Mouse (Mus musculus) CD4-positive, CD25-positive, alpha-beta regulatory T cell, adult 2 months (primary cell): ENCODE measurements at regions not wholly inside any gene's neighbourhood (a gene's known extent, or its start where the extent isn't known, plus 50 kb on each side); places are given as distances from the start of the nearest gene placed in this dataset.

Experiments
- DNase-seq: peaks from one replicate; pipeline ENCODE4 v3.0.0-alpha.2; 2012; ENCODE audit warnings: low read depth, low spot score

DNA sequence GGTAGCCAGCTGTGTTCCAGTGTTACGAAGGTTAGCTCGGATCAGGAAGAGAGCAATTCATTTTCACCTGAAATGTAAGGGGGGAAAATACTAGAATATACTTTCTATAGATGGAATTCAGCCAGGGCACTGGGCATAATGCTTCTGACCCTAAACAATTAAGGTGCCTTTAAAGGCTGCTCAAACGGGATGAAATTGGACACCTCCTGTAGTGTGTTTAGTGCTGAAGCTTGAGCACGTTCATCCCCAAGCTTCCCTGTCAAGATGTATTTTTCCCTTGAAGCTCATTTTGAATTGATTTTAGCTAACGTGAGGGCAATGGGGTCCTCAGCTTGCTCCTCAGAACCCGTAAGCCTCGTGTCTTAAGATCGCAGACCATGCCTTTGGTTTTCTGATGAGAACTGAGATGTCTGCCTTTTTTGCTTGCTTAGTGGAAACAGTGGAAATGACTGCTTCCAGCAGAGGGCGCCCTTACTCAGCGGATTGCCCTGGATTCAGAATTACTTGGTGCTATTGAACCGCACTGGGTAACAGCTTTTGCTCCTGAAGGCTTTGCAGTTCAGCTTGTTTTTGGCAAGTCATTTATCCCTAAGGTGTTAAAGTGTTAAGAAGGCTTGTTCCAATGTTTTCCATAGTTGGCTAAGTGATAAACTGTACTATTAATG is 74.6 kb upstream of the Fermt1 start:
- peak; percentile 52 for DNase-seq

DNA sequence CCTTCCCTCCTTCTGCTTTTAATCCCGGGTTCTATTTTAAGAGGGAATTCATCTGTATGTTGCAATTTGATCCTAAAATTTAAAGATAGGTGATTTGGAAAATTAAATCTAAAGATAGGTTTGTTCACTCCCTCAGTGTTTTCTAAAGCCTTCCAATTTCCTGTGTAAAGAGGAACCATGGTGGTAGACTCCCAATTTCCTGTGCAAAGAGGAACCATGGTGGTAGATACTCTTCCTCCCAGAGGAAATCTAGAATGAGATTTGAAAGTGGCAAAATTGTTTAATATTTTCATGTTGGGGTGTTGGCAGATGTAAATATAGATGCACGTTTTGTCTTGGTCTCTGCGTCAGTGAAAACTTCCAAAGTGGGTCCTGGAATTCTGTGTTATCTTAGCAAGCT is 75.5 kb upstream of the Fermt1 start:
- DNase-seq, result no peak

DNA sequence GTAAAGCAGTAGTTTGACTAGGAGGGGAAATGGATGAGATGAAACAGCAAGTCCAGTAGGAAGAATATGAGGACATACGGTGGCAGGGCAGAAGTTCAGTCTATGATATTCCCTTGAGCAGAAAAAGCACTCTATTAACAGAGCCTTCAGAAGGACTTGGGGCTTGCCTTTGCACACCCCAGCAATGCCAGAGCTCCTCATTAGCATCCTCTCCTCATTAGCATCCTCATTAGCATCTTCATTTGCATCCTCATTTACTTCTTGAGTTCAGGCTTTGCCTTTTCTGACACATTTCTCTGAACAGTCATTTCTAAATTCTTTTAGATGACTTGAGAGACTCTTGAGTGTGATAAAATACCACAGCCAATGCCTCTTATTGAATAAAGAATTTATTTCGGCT is 81.3 kb upstream of the Fermt1 start:
- DNase-seq, result no peak

DNA sequence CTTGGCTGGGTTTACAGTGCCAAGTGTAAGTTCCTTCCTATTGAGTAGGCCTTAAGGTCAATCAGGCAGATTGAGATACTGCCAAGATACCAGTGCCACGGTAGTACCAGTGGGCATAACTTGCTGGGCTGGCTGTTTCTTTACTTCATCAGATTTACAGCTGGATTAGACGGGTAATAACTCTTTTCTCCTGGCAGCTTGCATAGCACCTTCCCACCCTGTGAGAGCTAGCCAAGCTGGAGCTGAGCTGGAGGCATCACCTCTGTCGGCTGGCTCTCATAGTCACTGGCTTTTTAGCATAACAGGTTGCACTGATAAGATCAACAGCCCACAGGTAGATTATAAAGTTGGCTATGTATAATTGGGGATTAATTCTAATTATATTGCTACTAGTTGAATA is 89.7 kb upstream of the Fermt1 start:
- DNase-seq, result no peak

DNA sequence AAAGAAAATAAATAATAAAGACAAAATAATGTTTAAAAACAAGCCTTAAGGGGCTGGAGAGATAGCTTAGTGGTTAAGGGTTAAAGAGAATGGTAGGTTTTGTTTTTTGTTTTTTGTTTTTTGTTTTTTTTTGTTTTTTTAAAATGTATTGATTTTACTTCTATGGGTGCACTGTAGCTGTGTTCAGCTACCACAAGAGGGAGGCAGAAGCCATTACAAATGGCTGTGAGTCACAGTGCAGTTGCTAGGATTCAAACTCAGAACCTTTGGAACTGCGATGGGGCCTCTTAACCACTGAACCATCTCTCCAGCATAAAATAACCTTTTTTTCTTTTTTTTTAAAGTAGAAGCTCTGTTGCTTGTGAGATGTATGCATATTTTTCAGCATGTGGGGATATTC is 95.0 kb upstream of the Fermt1 start:
- no peak for DNase-seq

DNA sequence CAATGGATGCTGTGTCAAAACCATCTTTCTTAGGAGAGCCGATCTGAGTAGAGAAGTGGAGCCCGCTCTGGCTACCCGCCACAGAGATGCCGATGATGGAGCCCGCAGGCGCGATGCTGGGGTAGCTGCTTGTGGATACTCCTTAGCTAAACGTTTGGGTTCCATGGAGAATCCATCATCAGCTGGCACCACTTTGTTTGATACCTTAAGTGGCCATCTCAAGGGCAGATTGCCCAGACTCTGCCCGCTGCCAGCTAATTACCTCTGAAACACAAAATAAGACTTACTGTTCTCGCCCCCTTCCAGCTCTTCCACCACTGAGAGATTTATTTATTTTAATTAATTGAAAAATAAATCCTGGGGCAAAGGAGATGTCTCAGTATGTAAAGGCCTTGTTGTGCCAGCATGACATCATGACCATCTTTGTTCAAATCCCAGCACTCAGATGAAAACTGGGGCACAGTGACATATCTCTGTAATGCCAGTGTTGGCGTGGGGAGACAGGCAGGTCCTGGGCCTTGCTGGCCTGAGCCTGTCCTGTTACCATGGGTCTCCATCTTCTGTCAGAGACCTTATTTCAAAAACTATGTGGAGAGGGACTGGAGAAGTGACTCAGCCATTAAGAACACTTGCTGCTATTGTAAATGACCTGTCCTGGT is 132.1 kb upstream of the Fermt1 start:
- DNase-seq, result no peak

DNA sequence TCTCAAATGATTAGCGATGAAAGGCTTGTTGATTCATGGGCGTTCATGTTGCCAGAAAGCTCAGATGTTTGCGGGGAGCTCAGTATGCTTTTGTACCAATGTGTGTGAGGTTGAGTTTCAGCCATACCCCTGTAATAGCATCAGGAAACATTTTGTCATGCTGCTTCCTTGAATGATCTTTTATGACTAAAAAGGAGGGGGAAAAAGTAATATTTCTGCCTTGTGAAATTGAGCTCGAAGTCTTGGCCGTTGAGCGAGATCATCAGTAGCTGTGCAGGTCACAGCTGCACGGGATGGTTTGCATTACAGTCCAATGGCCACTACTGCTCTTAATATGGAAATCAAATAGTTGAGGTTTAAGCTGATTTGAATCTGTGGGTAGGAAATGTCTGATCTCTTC is 145.3 kb upstream of the Fermt1 start:
- DNase-seq, result no peak

DNA sequence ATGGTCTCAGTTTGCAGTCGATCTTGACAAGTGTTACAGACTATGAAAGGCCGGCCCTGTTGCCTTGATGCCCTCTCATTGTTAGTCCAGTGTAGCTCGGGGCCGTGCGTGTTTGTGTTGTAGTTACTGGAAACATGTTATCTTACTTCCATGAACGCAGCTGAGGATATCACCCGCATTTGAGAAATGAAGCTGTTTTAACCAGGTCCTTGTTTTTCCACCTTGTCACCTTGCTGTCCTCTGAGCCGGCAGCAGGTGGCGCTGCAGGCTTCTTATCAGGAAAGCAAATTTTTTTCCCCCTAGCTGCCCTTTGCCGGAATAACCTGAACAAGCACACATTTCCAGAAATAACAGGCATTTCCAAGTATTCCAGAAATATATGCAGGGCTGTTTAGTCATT is 167.9 kb upstream of the Fermt1 start:
- DNase-seq, result peak; percentile 37

DNA sequence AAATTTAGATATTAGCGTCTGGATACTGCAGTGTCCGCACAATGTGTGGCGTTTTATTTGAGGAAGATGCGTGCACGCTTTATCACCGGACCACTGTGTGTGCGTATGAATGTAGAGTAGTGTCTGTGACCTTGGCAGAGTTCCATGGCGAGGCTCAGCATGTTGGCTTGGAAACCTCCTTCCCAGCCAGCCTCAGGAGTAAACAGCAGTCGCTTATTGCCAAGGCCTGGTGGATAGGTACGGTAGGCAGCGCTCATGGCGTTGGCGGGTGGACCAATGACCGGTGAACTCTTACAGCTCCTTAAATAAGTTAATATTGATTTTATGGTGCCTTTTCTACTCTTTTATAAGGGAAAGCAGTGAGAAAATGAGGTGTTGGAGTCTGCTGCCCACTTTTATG is 172.9 kb upstream of the Fermt1 start:
- no peak for DNase-seq

DNA sequence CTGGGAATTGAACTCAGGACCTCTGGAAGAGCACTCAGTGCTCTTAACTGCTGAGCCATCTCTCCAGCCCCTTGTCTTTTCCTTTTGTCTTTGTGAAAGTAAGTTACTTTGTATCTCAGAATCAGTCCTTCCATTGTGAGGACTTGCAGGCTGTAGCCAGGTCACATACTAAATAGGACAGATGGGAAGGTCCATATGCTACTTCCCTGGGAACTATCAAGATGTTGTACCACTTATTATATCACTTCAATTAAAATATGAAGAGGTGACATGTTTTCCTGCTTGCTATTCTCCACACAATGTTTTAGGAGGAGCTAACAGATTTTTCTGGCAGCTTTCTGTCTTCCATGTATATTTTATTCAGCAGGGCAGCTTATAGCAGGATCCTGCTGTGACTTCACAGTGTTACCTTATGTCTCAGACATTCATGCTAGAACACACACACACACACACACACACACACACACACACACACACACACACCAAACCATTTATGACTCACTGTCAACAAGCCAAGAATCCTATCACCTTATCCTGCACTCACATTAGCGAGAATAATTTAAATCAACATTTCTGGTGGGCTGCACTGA is 179.6 kb upstream of the Fermt1 start:
- no peak for DNase-seq

DNA sequence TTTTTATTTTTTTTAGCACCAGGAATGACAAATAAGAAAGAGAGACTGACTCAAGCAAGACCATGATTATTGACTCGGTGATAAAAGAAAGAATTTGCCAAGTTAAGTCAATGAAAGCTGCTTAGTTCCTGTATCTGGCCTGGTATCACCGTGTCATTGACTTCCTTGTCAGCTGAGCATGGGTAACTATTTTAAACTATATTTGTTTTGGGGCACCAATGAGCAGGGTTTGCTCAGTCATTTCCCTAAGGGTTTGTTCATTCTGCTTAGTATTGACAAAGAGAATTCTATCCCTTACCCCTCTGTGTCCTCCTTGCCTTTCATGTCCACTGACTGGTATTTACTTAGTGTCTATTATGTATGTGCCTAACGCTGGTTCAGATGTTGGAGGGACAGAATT is 189.2 kb upstream of the Fermt1 start:
- no peak for DNase-seq

DNA sequence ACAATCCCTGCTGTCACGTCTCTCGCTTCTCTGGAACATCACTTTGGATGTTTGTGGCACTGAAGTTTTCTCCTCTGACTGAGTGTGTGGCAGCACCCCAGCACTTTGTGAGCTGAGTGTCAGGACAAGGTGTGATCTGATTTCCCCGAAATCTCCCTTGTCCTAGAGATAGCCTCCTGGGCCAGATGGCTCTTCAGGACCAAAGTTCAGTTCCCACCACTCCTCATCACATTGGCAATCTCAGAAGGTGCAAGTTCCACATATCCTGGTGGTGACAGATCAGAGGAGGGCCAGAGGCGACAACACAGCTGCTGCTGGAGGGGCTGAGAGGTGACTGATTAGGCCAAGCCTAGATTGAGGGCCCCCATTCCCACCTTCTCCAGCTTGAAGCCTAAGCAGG is 193.2 kb upstream of the Fermt1 start:
- DNase-seq, result no peak

DNA sequence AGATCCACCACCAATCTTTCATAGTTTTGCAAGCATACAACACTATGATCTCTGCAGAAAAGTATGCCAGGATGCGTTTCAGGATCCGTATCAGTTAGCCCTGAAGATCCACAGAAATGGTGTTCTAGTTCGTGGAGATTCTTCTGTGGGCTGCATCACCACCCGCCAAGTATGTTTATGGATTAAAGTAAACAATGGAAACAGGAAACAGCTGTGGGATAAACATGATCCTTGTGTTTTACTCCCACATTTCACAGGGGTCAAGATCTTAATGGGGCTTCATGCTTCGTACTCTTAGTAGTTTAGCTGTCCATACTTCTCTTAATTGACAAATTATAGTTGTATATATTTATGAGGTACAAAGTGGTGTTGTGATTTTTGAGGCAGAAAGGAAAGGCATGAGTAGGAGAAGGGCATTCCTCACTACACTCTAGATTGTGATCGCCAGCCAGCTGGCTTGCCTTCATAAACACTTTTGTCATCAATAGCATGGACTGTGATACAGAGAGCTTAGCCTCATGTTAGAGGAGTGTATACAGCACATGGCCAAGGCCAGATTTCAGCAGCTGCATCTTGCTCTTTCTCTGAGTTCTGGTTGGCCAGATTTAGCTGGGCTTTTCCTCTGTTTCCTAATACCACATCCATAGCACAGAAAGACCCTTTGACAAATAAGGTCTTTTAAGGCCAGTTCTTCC is 195.8 kb upstream of the Fermt1 start:
- no peak for DNase-seq

DNA sequence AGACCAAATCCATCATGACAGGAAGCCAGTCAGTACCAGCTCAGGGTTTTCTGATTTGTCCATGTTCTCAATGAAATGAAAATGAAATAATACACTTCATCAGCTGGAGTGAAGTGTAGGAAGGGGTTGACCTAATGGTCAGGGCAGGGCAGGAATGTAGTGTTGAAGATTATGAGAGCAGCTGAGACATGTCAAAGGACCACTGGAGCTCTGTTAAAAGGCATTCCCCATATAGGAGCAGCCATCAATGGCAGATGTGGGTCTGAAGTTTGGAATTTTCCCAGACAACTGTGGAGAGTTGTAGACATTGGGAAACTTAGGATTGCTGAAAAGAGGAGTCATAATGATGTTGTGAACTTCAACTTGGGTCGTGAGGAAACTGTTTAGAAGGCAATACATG is 206.8 kb upstream of the Fermt1 start:
- no peak for DNase-seq

DNA sequence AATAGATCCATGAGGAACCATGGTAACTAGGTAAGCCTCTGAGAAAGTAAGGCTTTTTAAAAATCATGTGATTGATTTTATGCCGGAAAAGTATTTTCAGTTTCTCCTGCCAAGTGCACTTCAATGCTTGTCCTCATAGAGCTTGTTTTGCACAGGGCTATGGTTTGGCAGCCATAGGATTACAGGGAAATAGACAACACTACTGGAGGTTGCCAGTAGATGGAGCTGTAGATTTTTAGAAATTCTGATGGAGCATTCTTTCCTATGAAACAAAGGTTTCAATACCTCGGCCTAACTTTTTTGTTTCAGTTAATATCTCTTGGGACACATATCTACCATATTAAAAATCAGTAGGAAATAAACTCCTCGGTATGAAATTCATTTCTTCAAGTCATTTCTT is 210.8 kb upstream of the Fermt1 start:
- DNase-seq, result no peak

DNA sequence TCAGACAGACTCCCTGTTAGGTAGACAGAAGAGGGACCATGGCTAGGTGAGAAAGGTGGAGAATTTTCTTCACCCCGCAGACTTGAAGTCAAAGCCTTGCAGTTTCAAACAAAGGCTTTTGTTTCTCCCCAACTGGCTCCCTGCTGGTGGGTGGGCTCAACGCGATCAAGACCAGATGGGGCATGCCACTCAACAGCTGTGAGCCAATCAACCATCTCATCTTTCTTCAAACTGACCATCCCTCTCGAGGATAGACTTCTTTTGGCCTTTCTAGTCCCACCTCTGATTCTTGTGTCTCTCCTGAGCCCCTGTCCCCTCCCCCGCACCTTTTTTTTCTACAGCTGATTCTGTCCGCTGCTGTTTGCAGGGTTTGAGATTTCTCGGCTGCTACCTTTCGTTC is 212.5 kb upstream of the Fermt1 start:
- no peak for DNase-seq

DNA sequence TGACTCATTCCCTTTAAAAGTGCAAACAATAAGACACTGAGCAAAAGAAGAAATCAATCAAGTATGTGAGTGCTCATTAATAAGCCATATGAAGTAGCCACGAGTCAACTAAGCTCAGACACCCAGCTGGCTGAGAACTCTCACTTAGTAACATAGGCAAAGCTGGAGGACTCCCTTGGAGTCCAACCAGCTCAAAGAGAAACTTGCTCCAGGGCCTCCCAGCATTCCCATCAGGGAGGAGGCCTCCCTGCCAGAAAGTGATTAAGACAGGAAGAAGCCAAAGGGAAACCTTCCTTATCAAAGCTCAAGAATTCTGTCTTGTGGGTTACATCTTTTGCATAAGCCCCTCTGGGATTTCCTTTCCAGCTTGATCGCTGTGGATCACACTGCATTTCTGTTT is 213.7 kb upstream of the Fermt1 start:
- DNase-seq, result no peak

DNA sequence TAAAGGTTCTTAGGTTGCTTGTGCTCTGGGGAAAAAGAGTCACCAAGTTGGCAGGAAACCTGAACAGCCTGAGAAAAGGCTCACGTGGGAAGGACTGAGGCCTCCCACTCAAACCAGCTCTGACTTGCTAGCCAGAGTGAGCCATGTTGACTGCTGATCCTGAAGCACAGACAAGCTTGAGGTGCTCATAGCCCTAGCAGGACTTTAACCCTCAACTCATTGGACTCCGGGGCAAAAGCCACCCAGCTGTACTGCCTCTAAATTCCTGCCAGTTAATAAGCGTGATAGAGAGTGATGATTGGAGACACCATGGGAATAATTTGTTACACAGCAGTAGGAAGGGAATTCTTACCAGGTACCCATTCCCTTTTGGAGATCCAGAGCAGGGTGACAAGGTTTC is 230.7 kb upstream of the Fermt1 start:
- DNase-seq, result no peak

DNA sequence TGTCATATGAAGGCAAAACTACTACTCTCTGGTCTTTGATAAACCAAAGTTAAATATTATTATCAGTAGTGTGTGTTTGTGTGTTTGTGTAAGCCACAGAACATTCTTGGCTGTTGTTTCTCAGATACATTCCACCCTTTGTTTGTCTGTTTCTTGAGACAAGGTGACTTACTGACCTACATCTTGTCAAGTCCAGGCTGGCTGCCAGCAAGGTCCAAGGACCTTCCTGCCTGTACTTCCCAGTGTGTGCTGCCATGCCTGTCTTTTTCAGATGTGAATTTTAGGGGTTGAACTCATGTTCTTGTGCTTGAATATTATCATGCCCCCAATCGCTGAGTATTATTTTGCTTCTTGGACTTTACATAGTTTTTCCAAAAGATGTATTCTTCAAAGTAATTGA is 235.5 kb upstream of the Fermt1 start:
- no peak for DNase-seq

DNA sequence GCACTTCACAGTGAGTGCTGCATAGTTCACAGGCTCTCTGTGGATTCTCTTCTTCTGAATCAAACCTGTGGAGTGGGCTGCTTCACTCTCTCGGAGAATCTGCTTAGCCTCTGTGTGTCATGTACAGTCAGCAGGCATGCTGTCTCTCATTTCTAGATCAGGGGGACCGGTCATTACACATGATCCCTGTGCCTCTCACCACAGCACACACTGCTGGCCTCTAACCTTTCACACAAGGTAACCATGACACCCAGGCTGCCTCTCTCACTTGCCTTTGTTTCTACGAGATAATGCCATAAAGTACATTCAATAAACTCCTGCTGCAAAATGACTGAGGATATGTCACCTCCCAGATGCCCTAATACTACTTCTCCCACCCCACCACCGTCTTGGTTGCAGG is 237.2 kb upstream of the Fermt1 start:
- DNase-seq, result no peak

DNA sequence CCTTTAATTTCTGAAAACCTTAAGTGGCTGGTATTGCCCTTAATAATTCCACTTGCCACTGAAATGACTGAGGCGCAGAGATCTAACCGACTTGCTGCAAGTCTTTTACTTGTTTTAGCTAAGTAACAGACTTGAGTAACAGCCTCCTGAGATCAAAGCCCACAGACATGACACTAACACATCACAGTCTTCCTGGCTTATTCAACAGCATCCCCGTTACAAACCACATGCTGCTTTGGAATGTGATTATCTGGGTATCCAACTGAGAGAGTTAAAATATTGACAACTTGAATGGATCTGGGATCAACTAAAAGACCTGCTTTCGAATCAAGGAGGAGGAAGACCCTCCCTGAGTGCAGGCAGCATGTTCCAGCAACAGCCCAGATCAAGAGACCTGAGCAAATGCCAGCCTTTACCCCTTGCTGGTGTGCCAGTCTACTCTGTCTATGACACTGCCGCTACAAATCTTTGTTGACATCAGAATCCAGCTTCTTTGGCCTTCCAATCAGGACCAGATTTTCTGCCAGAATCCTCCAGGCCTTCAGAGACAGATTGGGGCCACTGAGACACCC is 258.7 kb upstream of the Fermt1 start:
- no peak for DNase-seq

DNA sequence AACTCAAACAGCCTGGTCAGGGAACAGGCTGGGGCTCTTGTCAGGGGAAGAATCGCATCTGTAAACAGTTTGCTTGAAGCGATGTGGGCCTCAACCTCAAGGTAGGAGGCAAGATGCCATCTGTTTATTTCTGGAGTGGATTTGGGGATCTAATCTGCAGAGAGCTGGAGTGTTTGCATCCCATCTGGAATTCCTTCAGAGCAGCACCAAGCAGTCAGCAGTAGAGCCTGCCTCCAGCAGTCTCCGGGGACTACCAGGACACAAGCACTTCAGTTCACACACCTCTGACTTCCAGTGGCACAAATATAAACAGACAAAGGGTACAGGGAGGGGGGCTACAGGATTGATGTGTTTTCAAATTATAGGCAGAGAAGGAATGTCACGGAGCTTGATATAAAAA is 262.8 kb upstream of the Fermt1 start:
- no peak for DNase-seq
